Mouse (Mus musculus) neural tube, embryonic 15.5 days (tissue): ENCODE measurements around the gene Boc. TPM values are rescaled to one million over a fixed set of nuclear protein-coding genes. Genes with fewer than 3 reads are reported as not detected.

Experiments used
- ATAC-seq: fragments of 200-750 bp; cut with Nextera tagmentation; 2 replicates; pipeline ENCODE4 v1.8.0; 2017; ENCODE audit warnings: mild to moderate bottlenecking, moderate TSS enrichment, moderate library complexity; ENCODE audit not compliant: low FRiP score
- H3K27ac ChIP-seq: fragments of 300-500 bp; sonication (generic); replicated peaks from 2 replicates; pipeline ENCODE4 v1.5.1; 2015; ENCODE audit warnings: mild to moderate bottlenecking, inconsistent platforms
- H3K27me3 ChIP-seq: fragments of 300-500 bp; sonication (generic); replicated peaks from 2 replicates; pipeline ENCODE4 v1.6.1; 2015; ENCODE audit warnings: inconsistent platforms
- H3K36me3 ChIP-seq: fragments of 300-500 bp; sonication (generic); 2 replicates; pipeline ENCODE4 v1.6.1; 2015; ENCODE audit warnings: inconsistent platforms
- H3K4me1 ChIP-seq: fragments of 300-500 bp; sonication (generic); 2 replicates; pipeline ENCODE4 v1.6.1; 2015; ENCODE audit warnings: inconsistent platforms
- H3K4me2 ChIP-seq: fragments of 300-500 bp; sonication (generic); 2 replicates; pipeline ENCODE4 v1.6.1; 2015; ENCODE audit warnings: inconsistent platforms, mild to moderate bottlenecking, moderate library complexity
- H3K4me3 ChIP-seq: fragments of 300-500 bp; sonication (generic); replicated peaks from 2 replicates; pipeline ENCODE4 v1.5.1; 2015; ENCODE audit warnings: mild to moderate bottlenecking, inconsistent platforms
- H3K9ac ChIP-seq: fragments of 300-500 bp; sonication (generic); replicated peaks from 2 replicates; pipeline ENCODE4 v1.6.1; 2015; ENCODE audit warnings: mild to moderate bottlenecking, inconsistent platforms
- H3K9me3 ChIP-seq: fragments of 300-500 bp; sonication (generic); replicated peaks from 2 replicates; pipeline ENCODE4 v1.6.1; 2016; ENCODE audit warnings: inconsistent platforms
- WGBS: fragments of 180-500 bp; shearing (Covaris S2); methylation state at CpG from one replicate; pipeline ENCODE4 v1.1.7; 2015; ENCODE audit warnings: mixed read lengths; 5-methylcytosine and 5-hydroxymethylcytosine counted together
- polyA plus RNA-seq: library from polyadenylated mRNA; unstranded; fragments of >200 nt; fragmentation: Nextera tagmentation; extraction: Ambion mirVana; gene quantifications from 2 replicates; pipeline ENCODE4 v1.2.1, GENCODE M21; 2015

The Boc gene
- polyA plus RNA-seq, 1 experiment from 2014 or later: 6.9 TPM

GRCm38 (mm10) chr16:44526044-44526443, 32.7 kb downstream of the Boc start:
- Histone ChIP-seq H3K36me3 (no peaks in the 10 kb centered on the region), H3K27ac (no peak overlapping the region), H3K4me2 (no peak overlapping the region), H3K4me1 (peaks cover 38% of the 10 kb centered on the region), H3K27me3 (no peaks in the 10 kb centered on the region), H3K9me3 (no peaks in the 10 kb centered on the region), H3K4me3 (no peak overlapping the region), H3K9ac (no peak overlapping the region)
- ATAC-seq: no peak
- WGBS: 73% methylated on average over 1 of the region's 1 CpGs

GRCm38 (mm10) chr16:44523595-44523994, 35.1 kb downstream of the Boc start:
- peaks cover 16% of the 10 kb centered on the region for H3K4me1 ChIP-seq
- 66% methylated on average over 7 of the region's 7 CpGs for WGBS
- no peak overlapping the region for H3K27ac ChIP-seq
- ATAC-seq: no peak
- H3K4me2 ChIP-seq: no peak overlapping the region
- no peaks in the 10 kb centered on the region for H3K27me3 ChIP-seq
- no peaks in the 10 kb centered on the region for H3K36me3 ChIP-seq
- H3K4me3 ChIP-seq: no peak overlapping the region
- H3K9ac ChIP-seq: no peak overlapping the region
- H3K9me3 ChIP-seq: no peaks in the 10 kb centered on the region

DNA sequence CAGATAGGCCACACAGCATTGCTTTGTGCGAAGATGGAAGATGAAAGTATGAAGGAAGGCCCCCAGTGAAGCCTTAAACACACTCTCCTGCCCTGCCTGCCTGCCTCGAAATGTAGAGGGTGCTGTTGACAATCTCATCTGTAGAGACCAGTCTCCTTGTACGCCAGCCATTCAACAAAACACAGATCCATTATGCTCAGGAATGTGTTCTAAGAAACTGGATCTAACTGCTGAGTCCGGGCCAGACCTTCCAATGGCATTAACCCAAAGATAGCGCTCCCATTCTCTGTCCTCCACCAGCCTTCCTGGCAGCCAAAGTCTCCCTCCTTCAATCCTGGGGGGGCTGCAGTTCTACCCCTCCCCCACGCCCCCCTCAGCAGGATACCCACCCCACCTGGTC, 42.2 kb downstream of the Boc start:
- no peaks in the 10 kb centered on the region for H3K4me1 ChIP-seq
- H3K27me3 ChIP-seq: no peaks in the 10 kb centered on the region
- 0 out of 2 replicates have a peak overlapping the region, but pooled peaks have one; percentile 18 for H3K27ac ChIP-seq
- no peak overlapping the region for H3K9ac ChIP-seq
- no peak overlapping the region for H3K4me2 ChIP-seq
- no peak for ATAC-seq
- no peaks in the 10 kb centered on the region for H3K36me3 ChIP-seq
- H3K4me3 ChIP-seq: no peak overlapping the region
- no peaks in the 10 kb centered on the region for H3K9me3 ChIP-seq
- WGBS: 74% methylated on average over 6 of the region's 6 CpGs

DNA sequence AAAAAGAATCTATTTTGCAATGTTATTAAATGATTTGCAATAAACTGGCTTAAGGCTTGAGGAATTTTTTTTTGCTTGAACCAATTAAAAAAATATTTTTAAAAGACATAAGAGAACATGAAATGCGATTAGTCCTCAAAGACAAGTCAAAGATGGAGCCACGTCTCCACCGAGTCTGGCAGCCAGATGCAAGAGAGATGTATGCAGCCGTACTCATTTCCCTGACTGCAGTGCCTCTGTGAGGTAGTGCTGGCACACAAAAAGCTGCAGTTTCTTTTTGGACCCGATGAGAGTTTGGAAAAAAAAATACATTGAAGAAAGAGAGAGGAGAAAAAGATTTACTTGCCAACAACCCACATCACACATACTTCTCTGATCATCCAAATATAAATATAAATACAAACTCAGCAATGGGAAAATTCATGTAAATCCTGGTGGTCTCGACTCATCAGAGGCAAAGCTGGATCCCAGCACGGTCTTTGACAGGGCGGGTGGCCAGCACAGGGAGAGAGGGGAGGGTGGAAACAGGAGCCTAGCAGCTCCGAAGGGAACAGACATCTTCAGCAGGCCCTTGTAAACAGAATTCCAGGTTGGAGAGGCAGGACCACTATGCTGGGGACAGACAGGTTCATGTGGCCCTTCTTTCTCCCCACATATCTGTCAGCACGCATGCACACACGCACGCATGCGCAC, 48.0 kb downstream of the Boc start:
- Histone ChIP-seq H3K27me3 (no peaks in the 10 kb centered on the region), H3K36me3 (no peaks in the 10 kb centered on the region), H3K4me1 (peaks cover 4% of the 10 kb centered on the region; the same call in 1 of the 2 replicates), H3K4me3 (no peak overlapping the region), H3K4me2 (no peak overlapping the region), H3K9me3 (no peaks in the 10 kb centered on the region), H3K9ac (no peak overlapping the region), H3K27ac (peak overlapping the region; percentile 58)
- WGBS: 76% methylated on average over 13 of the region's 13 CpGs
- no peak for ATAC-seq

DNA sequence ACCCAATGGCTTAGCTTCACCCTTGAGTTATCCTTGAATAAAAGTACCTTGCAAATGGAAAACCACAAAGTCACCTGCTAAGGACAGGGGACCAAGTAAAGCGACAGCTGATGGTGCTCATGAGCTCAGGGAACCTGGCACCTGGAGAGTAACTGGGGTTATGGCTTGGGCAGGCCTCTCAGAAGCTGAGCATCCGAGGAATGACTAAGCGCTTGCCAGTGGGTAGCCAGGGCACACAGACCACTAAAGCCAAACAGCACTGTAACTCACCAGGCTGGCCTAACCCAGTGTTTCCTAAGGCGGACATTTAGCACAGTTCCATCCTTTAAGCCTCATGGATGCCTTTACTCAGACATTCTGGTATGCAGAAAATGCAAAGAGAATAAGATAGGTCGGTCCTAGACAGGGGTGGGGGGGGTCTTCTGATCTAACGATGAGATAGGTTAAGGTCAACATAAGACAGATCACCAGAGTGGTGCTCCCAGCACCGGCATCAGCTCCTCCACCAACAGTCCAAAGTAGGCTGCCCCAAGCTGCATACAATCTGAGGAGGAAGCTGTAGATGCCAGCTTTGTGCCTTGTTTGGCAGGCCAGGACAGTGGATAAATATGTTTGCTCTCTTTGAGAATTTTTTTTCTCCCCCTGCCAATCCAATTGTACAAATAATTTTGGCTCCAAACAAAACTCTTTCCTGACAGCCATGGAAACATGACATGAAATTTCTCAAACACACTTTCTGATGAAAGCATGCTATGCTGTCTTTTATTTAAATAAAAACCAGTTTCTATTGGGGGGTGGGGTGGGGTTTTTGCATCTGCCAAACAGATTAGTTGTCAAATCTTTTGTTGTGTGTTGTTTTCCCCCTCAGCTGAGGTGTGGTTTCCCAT, 49.0 kb downstream of the Boc start:
- H3K4me1 ChIP-seq: peaks cover 4% of the 10 kb centered on the region; the same call in 1 of the 2 replicates
- no peak for ATAC-seq
- no peak overlapping the region for H3K9ac ChIP-seq
- no peak overlapping the region for H3K27ac ChIP-seq
- no peaks in the 10 kb centered on the region for H3K36me3 ChIP-seq
- WGBS: 88% methylated on average over 7 of the region's 7 CpGs
- peaks cover under 1% of the 10 kb centered on the region; the same call in 1 of the 2 replicates for H3K9me3 ChIP-seq
- no peaks in the 10 kb centered on the region for H3K27me3 ChIP-seq
- H3K4me2 ChIP-seq: no peak overlapping the region
- no peak overlapping the region for H3K4me3 ChIP-seq

- no peak overlapping the region for H3K9ac ChIP-seq
- no peak for ATAC-seq
- H3K9me3 ChIP-seq: peaks cover 5% of the 10 kb centered on the region; the same call in 1 of the 2 replicates
- H3K4me2 ChIP-seq: no peak overlapping the region
- peaks cover 4% of the 10 kb centered on the region; the same call in 1 of the 2 replicates for H3K4me1 ChIP-seq
- no peaks in the 10 kb centered on the region for H3K36me3 ChIP-seq
- no peaks in the 10 kb centered on the region for H3K27me3 ChIP-seq
- no peak overlapping the region for H3K27ac ChIP-seq
- 85% methylated on average over 13 of the region's 13 CpGs for WGBS
- H3K4me3 ChIP-seq: no peak overlapping the region
Observed at GRCm38 (mm10) chr16:44508772-44509171, 49.9 kb downstream of the Boc start.

DNA sequence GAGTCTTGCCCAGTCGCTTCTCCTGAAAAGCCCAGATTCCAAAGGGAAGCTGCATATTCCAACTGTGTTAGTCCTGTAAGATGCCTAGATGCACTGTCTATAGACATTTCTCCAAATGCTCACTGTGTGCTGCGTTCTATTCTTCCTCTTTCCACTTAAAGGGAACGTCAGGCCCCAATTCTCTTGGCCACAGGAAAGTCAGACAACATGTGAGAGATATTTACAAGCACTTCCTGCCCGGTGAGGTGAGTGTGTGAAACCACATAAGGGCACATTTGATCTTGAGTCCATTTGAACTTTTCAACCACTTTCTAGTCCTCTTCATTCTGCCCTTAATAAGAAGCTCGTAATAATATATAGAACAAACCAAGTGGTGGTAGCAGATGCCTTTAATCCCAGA, 50.7 kb downstream of the Boc start:
- 87% methylated on average over 5 of the region's 5 CpGs for WGBS
- Histone ChIP-seq H3K4me1 (peaks cover 8% of the 10 kb centered on the region; the same call in 1 of the 2 replicates), H3K9me3 (peaks cover 5% of the 10 kb centered on the region; the same call in 1 of the 2 replicates), H3K36me3 (no peaks in the 10 kb centered on the region), H3K4me3 (no peak overlapping the region), H3K9ac (no peak overlapping the region), H3K4me2 (no peak overlapping the region), H3K27ac (no peak overlapping the region), H3K27me3 (no peaks in the 10 kb centered on the region)
- no peak for ATAC-seq

DNA sequence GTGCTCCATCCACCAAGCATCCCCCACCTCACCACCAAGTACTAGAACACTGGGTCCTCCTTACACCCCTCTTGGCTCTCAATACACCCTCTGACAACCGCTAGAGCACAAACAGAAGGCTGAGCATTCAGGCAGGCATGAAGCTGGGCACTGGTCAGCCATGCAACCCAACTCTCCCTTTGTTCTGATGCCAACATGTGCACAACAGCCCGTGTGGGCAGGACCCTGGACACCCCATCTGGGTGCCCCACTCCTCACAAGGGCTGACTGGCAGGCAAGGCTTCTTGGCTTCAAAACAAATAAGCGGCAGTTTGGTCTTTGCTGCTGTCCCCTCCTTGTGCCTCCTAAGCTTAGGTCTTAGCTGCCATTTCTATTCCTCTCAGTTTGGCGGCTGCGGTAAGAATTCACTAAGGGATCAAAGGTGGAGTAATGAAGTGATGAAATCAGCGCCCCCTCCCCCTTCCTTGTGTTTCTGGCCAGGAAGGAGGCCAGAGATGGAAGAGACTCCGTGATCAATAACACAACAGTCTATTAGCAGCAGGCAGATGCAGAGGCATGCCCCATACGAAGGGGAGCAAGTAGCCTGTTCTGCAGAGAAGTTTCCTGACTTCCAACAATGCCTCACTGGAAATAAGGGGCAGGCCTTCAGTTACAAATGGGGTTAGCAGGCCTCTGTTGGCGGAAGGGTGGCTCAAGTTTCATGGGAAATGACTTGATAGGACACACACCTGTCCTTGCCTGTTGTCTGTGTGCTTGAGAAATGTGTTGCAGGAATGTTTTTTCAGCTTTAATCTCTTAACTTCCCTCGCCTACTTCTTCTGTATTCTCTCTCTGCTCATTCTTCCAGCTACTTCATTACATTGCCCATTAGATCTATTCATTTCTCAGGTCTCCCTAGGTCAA, 51.4 kb downstream of the Boc start:
- Histone ChIP-seq H3K4me2 (no peak overlapping the region), H3K9ac (no peak overlapping the region), H3K9me3 (peaks cover 5% of the 10 kb centered on the region; the same call in 1 of the 2 replicates), H3K4me1 (peaks cover 10% of the 10 kb centered on the region; the same call in 1 of the 2 replicates), H3K27me3 (no peaks in the 10 kb centered on the region), H3K27ac (no peak overlapping the region; the same call in 1 of the 2 replicates), H3K36me3 (no peaks in the 10 kb centered on the region), H3K4me3 (no peak overlapping the region)
- peak; percentile 68 for ATAC-seq
- 71% methylated on average over 10 of the region's 10 CpGs for WGBS

- no peaks in the 10 kb centered on the region for H3K36me3 ChIP-seq
- H3K27me3 ChIP-seq: no peaks in the 10 kb centered on the region
- H3K9ac ChIP-seq: no peak overlapping the region
- H3K4me1 ChIP-seq: peaks cover 10% of the 10 kb centered on the region; the same call in 1 of the 2 replicates
- H3K4me3 ChIP-seq: no peak overlapping the region
- ATAC-seq: no peak
- H3K4me2 ChIP-seq: no peak overlapping the region
- H3K27ac ChIP-seq: no peak overlapping the region
- H3K9me3 ChIP-seq: peaks cover 5% of the 10 kb centered on the region; the same call in 1 of the 2 replicates
- WGBS: 81% methylated on average over 1 of the region's 1 CpGs
Observed at GRCm38 (mm10) chr16:44505243-44505642, 53.5 kb downstream of the Boc start.

GRCm38 (mm10) chr16:44502895-44503575, 55.7 kb downstream of the Boc start:
- WGBS: 58% methylated on average over 8 of the region's 8 CpGs
- peaks cover 10% of the 10 kb centered on the region for H3K36me3 ChIP-seq
- 0 out of 2 replicates have a peak overlapping the region, but pooled peaks have one; percentile 3 for H3K27ac ChIP-seq
- H3K4me2 ChIP-seq: no peak overlapping the region
- H3K9me3 ChIP-seq: peaks cover 5% of the 10 kb centered on the region; the same call in 1 of the 2 replicates
- no peak overlapping the region for H3K4me3 ChIP-seq
- H3K27me3 ChIP-seq: no peaks in the 10 kb centered on the region
- no peak overlapping the region for H3K9ac ChIP-seq
- H3K4me1 ChIP-seq: peaks cover 12% of the 10 kb centered on the region; the same call in 1 of the 2 replicates
- ATAC-seq: no peak; the same call in 1 of the 2 replicates
